Mouse (Mus musculus) ZHBTc4 (cell line): ENCODE data around the gene Galnt18.

Experiments used
- DNase-seq: peaks from one replicate; pipeline ENCODE4 v3.0.0-alpha.2; 2011; ENCODE audit warnings: low read depth, low spot score

Galnt18 gene

GRCm38 (mm10) chr7:111771251-111771801, 8.5 kb downstream of the Galnt18 start:
- DNase-seq, result no peak

- DNase-seq, result no peak
Observed at GRCm38 (mm10) chr7:111770585-111770984, 9.2 kb downstream of the Galnt18 start.

- no peak for DNase-seq
Observed at GRCm38 (mm10) chr7:111766145-111766767, 13.5 kb downstream of the Galnt18 start.

- no peak for DNase-seq
Observed at GRCm38 (mm10) chr7:111762754-111763153, 17.0 kb downstream of the Galnt18 start.

- no peak for DNase-seq
Observed at GRCm38 (mm10) chr7:111748571-111749071, 31.2 kb downstream of the Galnt18 start.

- DNase-seq, result peak; percentile 92
Observed at GRCm38 (mm10) chr7:111744770-111745169, 35.0 kb downstream of the Galnt18 start.

GRCm38 (mm10) chr7:111741595-111741994, 38.2 kb downstream of the Galnt18 start:
- DNase-seq, result no peak

GRCm38 (mm10) chr7:111740091-111740490, 39.7 kb downstream of the Galnt18 start:
- no peak for DNase-seq

GRCm38 (mm10) chr7:111739371-111739765, 40.4 kb downstream of the Galnt18 start:
- peak; percentile 8 for DNase-seq

- DNase-seq, result peak; percentile 12
Observed at GRCm38 (mm10) chr7:111738456-111739370, 41.1 kb downstream of the Galnt18 start.

GRCm38 (mm10) chr7:111737426-111737825, 42.4 kb downstream of the Galnt18 start:
- DNase-seq, result no peak

- no peak for DNase-seq
Observed at GRCm38 (mm10) chr7:111736365-111736764, 43.4 kb downstream of the Galnt18 start.

- no peak for DNase-seq
Observed at GRCm38 (mm10) chr7:111730346-111731269, 49.2 kb downstream of the Galnt18 start.

- DNase-seq, result no peak
Observed at GRCm38 (mm10) chr7:111726928-111727327, 52.8 kb downstream of the Galnt18 start.

GRCm38 (mm10) chr7:111724730-111725129, 55.0 kb downstream of the Galnt18 start:
- no peak for DNase-seq

GRCm38 (mm10) chr7:111724004-111724403, 55.8 kb downstream of the Galnt18 start:
- no peak for DNase-seq

- DNase-seq, result no peak
Observed at GRCm38 (mm10) chr7:111721308-111721698, 58.5 kb downstream of the Galnt18 start.

GRCm38 (mm10) chr7:111720511-111721307, 59.1 kb downstream of the Galnt18 start:
- no peak for DNase-seq

- DNase-seq, result peak; percentile 33
Observed at GRCm38 (mm10) chr7:111718900-111719299, 60.9 kb downstream of the Galnt18 start.

GRCm38 (mm10) chr7:111714639-111715360, 65.0 kb downstream of the Galnt18 start:
- DNase-seq, result no peak
